Mouse (Mus musculus) embryonic fibroblast, embryonic 13.5 days (primary cell): ENCODE measurements around the gene Npc2.

Source experiments
- CTCF ChIP-seq: IDR thresholded peaks from 2 replicates; pipeline ENCODE4 v1.5.1; 2011; ENCODE audit warnings: mild to moderate bottlenecking, control low read depth, low read length, moderate library complexity, borderline replicate concordance; ENCODE audit not compliant: insufficient read depth
- POLR2A ChIP-seq: IDR thresholded peaks from 2 replicates; pipeline ENCODE4 v1.6.1; 2011; ENCODE audit warnings: low read depth, mild to moderate bottlenecking, control low read depth, low read length, moderate library complexity

GRCm38 (mm10) chr12:84727434-84727833, 45.5 kb downstream of the Npc2 start:
- TF ChIP-seq CTCF (no peak), POLR2A (no peak)
